Mouse (Mus musculus) thymus, postnatal 10 days (tissue): ENCODE measurements around the gene Dlx5.

Experiments used
- DNase-seq, 2 experiments: peaks; one replicate each; pipeline ENCODE4 v3.0.0; 2021; ENCODE audit warnings: low spot score in 2 of 2

Dlx5 gene

DNA sequence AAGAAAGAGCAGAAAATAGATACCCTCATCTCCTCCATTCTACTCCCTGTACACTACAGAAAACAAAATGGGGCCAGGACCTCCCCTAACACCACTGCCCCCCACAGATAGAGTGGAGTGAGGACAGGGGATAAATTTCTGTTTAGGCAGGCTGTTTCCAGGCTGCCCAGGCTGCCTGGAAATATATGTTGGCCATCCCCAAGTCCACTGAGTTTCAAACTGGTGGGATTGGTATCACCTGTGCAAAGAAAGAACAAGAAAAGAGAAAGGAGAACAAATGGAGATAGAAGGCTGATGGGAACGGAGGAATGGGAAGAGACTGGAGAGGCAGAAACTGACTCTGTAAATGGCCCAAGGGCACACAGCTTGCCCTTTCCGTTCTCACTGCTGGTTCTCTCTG, 5.7 kb downstream of the Dlx5 start:
- no peak for DNase-seq

- DNase-seq: no peak
Measured at GRCm38 (mm10) chr6:6875676-6876075, 6.2 kb downstream of the Dlx5 start.

DNA sequence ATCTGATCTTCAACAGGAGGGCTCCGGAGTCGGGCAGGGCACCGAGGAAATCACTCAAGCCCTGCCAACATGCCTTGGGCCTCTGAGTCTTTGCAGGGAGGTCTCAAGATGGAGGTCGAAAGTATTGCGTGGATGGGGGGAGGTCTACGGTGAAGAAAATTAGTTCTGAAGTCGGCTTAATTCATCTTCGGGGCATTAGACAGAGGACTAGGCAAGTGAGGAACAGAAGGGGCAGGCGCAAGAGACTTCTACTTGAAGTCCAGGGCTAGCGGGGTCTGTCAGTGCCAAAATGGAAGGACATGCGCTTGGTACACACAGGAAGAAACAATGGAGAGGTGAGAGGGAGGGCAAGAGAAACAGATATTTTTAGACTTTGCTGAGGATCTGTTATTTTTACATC, 6.7 kb downstream of the Dlx5 start:
- no peak for DNase-seq

DNA sequence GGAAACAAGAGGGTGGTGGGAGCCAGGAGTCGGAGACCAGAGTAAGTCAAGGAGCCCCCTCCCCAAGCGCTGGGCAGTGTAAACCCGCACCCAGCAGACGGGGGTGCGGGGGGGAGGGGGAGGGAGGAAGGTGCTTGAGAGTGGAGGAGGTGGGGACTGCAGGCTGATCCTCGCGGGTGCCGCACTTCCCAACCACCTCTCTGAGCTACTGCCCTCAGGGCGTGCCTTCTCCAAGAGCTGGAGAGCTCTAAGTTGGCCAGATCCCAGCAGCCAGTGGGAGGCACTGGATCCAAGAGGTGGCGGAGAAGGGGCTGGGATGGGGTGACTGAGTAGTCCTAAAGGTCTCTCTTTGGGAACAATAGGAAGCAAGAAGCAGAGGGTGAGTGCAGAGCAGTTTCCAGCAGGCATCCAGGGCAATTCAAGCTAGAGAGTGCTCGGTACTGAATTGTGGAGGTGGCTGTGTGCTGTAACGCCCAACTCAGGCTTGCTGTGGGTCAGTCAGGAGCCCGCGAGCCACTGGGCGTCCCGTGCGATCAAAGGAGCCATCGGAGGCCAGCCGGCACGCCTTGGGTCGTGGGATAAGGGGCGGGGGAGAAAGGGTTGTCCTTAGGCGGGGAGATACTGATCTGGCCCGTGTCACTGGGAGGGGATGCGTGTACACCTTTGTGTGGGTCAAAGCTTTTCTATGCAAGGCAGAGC, 7.7 kb downstream of the Dlx5 start:
- DNase-seq: no peak

- DNase-seq: no peak
Measured at GRCm38 (mm10) chr6:6873476-6874072, 8.3 kb downstream of the Dlx5 start.

DNA sequence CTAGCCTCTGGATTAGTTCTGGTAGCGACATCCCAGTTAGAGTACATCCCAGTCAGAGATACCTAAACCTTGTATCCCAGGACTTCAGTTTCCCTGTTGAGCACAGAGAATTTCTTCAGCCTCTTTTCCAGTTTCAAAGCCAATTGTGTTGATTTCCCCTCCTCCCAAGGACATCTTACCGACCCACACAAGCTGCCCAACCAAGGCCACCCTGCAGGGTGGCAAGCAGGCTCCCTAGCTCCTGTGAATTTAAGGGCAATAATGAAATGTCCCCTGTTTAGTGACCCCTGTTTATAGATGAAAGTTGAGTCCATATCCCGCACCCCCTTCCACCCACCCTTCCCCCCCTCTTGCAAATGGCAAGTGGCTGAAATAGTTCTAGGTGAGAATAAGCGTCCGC, 9.0 kb downstream of the Dlx5 start:
- no peak for DNase-seq

DNA sequence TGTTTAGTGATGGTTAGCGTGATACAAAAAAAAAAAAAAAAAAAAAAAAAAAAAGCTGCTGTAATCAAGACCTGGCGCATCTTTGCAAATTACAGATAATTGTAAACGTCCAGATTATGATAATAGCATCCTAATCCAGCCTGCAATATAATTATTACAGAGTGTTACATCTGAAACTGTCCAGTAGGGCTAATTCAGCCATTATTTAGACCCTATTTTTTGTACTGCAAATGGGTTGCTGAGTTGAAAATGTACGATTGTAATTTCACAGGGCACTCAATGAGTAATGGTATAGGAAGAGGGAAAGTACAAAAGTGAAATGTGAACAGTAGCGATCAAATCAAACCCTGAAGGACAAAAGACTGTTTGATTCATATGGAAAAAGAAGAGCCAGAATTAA, 10.2 kb downstream of the Dlx5 start:
- DNase-seq: no peak

- no peak for DNase-seq
Measured at GRCm38 (mm10) chr6:6870876-6871420, 10.9 kb downstream of the Dlx5 start.

DNA sequence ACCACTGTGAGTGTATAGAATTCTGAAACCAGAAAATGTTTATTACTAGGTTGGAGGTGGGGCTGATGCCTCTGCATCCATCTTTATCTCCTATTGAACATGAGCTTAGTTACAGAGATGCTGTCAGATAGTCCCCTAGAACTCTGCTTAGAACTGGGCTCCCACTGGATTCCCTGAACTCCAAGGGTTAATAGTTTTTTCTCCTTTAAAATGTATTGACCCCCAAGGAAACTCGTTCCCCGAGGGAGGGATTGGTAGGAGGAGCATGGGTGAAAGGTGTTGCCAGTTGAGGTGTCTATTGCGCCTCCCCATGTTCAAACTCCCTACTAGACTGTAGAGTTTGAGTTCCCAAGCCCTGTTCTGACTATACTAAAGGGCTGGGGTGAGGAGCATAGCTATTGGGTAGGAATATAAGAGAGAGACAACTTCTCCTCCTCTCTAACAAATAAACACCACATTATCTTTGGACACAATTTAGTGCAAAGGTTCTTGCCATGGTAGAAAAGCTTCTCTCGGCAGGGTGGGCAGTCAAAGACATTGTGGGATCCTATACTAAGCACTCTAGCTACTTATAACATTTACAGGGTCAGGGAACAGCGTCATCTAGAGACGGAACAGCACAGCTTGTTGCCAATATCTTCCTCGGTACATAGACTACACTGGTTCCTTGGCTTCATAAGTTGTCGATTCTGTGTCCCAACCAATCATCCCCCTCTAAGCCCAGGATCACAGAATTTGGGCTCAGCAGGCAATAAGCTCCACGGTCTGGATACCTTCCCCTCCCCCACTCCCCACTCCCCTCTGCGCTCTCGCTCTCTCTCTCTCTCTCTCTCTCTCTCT, 11.7 kb downstream of the Dlx5 start:
- DNase-seq: no peak

- no peak for DNase-seq
Measured at GRCm38 (mm10) chr6:6869041-6869685, 12.7 kb downstream of the Dlx5 start.

DNA sequence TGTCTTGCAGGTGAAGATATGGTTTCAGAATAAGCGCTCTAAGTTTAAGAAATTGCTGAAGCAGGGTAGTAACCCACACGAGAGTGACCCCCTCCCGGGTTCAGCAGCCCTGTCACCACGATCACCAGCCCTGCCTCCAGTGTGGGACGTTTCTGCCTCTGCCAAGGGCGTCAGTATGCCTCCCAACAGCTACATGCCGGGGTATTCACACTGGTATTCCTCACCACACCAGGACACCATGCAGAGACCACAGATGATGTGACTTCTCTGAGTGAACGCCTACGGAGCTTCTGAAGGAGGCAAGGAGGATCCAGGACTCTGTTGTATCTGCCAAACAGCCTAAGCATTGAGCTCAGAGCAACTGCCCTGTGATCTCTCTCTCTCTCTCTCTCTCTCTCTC, 14.9 kb downstream of the Dlx5 start:
- no peak for DNase-seq

- DNase-seq: no peak
Measured at GRCm38 (mm10) chr6:6864441-6865440, 17.1 kb downstream of the Dlx5 start.

GRCm38 (mm10) chr6:6863955-6864354, 17.9 kb downstream of the Dlx5 start:
- no peak for DNase-seq

- no peak for DNase-seq
Measured at GRCm38 (mm10) chr6:6863160-6863870, 18.6 kb downstream of the Dlx5 start, which contains the start of gene Dlx6. Gene Dlx6 (plus strand): TSS chr6:6863334.

GRCm38 (mm10) chr6:6862611-6863010, 19.3 kb downstream of the Dlx5 start:
- no peak for DNase-seq

DNA sequence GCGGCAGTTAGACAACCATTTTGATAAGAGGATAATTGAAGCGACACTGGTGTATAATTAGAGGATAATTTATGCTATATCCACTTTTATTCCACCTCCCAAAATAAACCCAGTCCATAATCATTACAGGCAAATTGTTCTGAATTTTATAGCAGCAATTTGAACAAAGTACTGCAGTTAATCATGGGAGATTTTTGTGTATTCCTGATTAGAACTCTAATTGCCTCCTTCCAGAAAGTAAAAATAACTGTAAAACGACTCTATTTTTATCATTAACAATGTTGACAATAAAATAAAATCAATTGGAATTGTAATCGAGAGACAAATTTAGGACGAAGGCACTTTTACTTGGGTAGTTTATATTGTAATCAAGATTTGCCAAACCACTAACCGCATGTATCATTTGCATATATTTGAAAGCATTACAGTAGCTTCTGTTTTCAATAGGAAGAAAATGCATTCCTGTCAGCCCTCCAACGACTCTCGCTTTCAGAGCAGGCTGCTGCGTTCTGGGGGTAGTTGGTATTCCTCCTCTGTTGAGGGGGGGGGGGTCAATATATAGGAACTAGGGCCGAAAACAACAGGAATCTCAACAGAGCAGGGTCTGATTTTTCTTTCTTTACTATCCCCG, 20.0 kb downstream of the Dlx5 start:
- DNase-seq: no peak

DNA sequence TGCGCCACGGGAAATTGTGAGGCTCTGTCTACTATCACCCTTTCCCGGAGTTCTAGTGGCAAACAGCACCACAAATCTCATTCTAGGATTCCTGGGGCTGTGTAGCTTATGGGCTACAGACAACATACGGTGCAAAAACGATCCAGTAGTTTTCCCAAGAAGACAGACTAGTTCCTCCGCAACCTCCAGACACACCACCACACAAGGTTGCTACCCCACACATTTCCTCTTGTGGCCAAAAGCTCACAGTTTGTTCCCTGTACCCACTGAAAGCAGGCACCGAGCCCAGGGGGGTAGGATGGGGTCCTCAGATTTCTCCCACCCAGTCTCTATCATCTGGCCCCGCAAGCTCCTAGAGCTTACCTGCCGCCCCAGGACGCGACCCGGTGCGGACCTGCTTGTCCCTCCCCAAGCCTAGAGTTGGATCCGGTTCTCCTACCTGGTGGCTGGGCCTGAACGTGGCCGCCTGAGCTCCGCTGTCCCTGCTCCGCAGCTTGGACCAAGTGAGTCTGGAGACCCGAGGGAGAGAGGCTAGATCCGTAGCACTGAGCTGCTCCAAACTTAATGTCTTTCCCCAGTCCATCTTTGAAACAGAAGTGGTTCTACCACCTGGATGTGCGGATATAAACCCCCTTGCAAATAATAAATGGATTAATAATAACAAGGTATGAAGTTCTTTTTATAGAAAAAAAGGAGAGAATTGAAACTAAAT, 20.6 kb downstream of the Dlx5 start:
- DNase-seq: no peak

- no peak for DNase-seq
Measured at GRCm38 (mm10) chr6:6860411-6861085, 21.3 kb downstream of the Dlx5 start.
